Mouse (Mus musculus) forebrain, embryonic 15.5 days (tissue): ENCODE results near the gene Ate1. TPM values are rescaled to one million over a fixed set of nuclear protein-coding genes. Genes with fewer than 3 reads are reported as not detected.

ENCODE experiments used
- ATAC-seq: fragments of 200-750 bp; cut with Nextera tagmentation; replicated peaks from 2 replicates; pipeline ENCODE4 v1.8.0; 2017; ENCODE audit warnings: mild to moderate bottlenecking, moderate TSS enrichment, moderate library complexity
- H3K27ac ChIP-seq: fragments of 300-500 bp; sonication (generic); replicated peaks from 2 replicates; pipeline ENCODE4 v1.5.1; 2015; ENCODE audit warnings: mild to moderate bottlenecking, inconsistent platforms
- H3K27me3 ChIP-seq: fragments of 300-500 bp; sonication (generic); 2 replicates; pipeline ENCODE4 v1.6.1; 2015; ENCODE audit warnings: inconsistent platforms
- H3K36me3 ChIP-seq: fragments of 300-500 bp; sonication (generic); 2 replicates; pipeline ENCODE4 v1.6.1; 2015; ENCODE audit warnings: mild to moderate bottlenecking, inconsistent platforms
- H3K4me1 ChIP-seq: fragments of 300-500 bp; sonication (generic); 2 replicates; pipeline ENCODE4 v1.6.1; 2015; ENCODE audit warnings: inconsistent platforms
- H3K4me2 ChIP-seq: fragments of 300-500 bp; sonication (generic); replicated peaks from 2 replicates; pipeline ENCODE4 v1.6.1; 2015; ENCODE audit warnings: mild to moderate bottlenecking, inconsistent platforms
- H3K4me3 ChIP-seq: fragments of 300-500 bp; sonication (generic); 2 replicates; pipeline ENCODE4 v1.5.1; 2015; ENCODE audit warnings: mild to moderate bottlenecking, inconsistent platforms
- H3K9ac ChIP-seq: fragments of 300-500 bp; sonication (generic); replicated peaks from 2 replicates; pipeline ENCODE4 v1.6.1; 2015; ENCODE audit warnings: mild to moderate bottlenecking, inconsistent platforms
- H3K9me3 ChIP-seq: fragments of 300-500 bp; sonication (generic); 2 replicates; pipeline ENCODE4 v1.6.1; 2016; ENCODE audit warnings: inconsistent platforms
- WGBS: fragments of 180-500 bp; shearing (Covaris S2); methylation state at CpG from one replicate; pipeline ENCODE4 v1.1.7; 2015; ENCODE audit warnings: mixed read lengths; 5-methylcytosine and 5-hydroxymethylcytosine counted together
- polyA plus RNA-seq: library from polyadenylated mRNA; unstranded; fragments of >200 nt; fragmentation: Nextera tagmentation; extraction: Ambion mirVana; gene quantifications from 2 replicates; pipeline ENCODE4 v1.2.1, GENCODE M21; 2015

Gene Ate1
- polyA plus RNA-seq: 87.5 and 96.2 TPM in 2 replicates

DNA sequence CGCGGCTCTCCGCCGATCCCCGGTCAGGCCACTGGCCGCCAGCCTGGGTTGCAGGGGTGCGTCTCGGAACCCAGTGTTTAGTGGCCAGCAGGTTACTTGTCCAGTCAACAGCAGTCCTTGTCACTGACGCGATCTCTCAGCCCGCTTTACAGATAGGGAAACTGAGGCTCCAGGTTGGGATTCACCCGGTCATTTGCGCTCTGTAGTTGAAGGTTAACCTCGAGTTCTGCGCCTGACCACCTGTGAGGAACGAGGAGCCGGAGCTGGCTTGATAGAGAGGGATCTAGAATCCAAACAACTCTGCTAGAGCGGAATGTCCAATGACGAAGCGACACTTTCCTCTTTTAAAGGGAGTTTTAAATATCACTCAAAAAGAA lies at the start of gene Ate1:
Gene Ate1, minus strand, starts transcription at position 321 of the 377 bp plus-strand sequence.
- H3K4me2 ChIP-seq: peak within 1 kb of the TSS; percentile 69
- 18% methylated on average over 20 of the region's 20 CpGs for WGBS
- peak within 1 kb of the TSS; percentile 96 for H3K9ac ChIP-seq
- H3K27ac ChIP-seq: peak within 1 kb of the TSS; percentile 93
- H3K27me3 ChIP-seq: no peaks in the 10 kb centered on the region
- no peaks in the 10 kb centered on the region for H3K9me3 ChIP-seq
- ATAC-seq: no peak
- H3K4me1 ChIP-seq: peaks cover 24% of the 10 kb centered on the region
- peak within 1 kb of the TSS; percentile 84 for H3K4me3 ChIP-seq
- no peaks in the 10 kb centered on the region for H3K36me3 ChIP-seq

GRCm38 (mm10) chr7:130568783-130569436 lies 48.7 kb upstream of the Ate1 start:
- no peaks in the 10 kb centered on the region for H3K36me3 ChIP-seq
- H3K4me2 ChIP-seq: no peak overlapping the region
- H3K9me3 ChIP-seq: no peaks in the 10 kb centered on the region
- ATAC-seq: no peak
- H3K27ac ChIP-seq: no peak overlapping the region
- no peaks in the 10 kb centered on the region for H3K27me3 ChIP-seq
- whole genome bisulfite sequencing: 92% methylated on average over 9 of the region's 9 CpGs
- no peak overlapping the region for H3K4me3 ChIP-seq
- no peak overlapping the region for H3K9ac ChIP-seq
- peaks cover 14% of the 10 kb centered on the region; the same call in 1 of the 2 replicates for H3K4me1 ChIP-seq

- no peak for ATAC-seq
- Histone ChIP-seq H3K27me3 (no peaks in the 10 kb centered on the region), H3K9ac (no peak overlapping the region), H3K36me3 (no peaks in the 10 kb centered on the region), H3K4me3 (no peak overlapping the region), H3K27ac (peak overlapping the region; percentile 37), H3K9me3 (no peaks in the 10 kb centered on the region), H3K4me1 (0 out of 2 replicates have a peak, but pooled peaks cover 4% of the 10 kb centered on the region), H3K4me2 (no peak overlapping the region)
- WGBS: 50% methylated on average over 3 of the region's 3 CpGs
Observed at GRCm38 (mm10) chr7:130564596-130564995, 44.4 kb upstream of the Ate1 start.

GRCm38 (mm10) chr7:130563880-130564279 lies 43.7 kb upstream of the Ate1 start:
- no peak for ATAC-seq

GRCm38 (mm10) chr7:130563276-130563675 lies 43.1 kb upstream of the Ate1 start:
- 0 out of 2 replicates have a peak, but pooled peaks cover 4% of the 10 kb centered on the region for H3K4me1 ChIP-seq
- no peak overlapping the region for H3K4me2 ChIP-seq
- H3K9ac ChIP-seq: no peak overlapping the region
- H3K9me3 ChIP-seq: no peaks in the 10 kb centered on the region
- ATAC-seq: no peak
- H3K36me3 ChIP-seq: no peaks in the 10 kb centered on the region
- no peak overlapping the region for H3K4me3 ChIP-seq
- 96% methylated on average over 4 of the region's 4 CpGs for WGBS
- H3K27ac ChIP-seq: no peak overlapping the region
- H3K27me3 ChIP-seq: no peaks in the 10 kb centered on the region

More at GRCm38 (mm10) chr7:130563880-130564279, 43.7 kb upstream of the Ate1 start:
- Histone ChIP-seq H3K4me3 (no peak overlapping the region), H3K4me2 (no peak overlapping the region), H3K36me3 (no peaks in the 10 kb centered on the region), H3K9ac (no peak overlapping the region), H3K4me1 (0 out of 2 replicates have a peak, but pooled peaks cover 4% of the 10 kb centered on the region), H3K27me3 (no peaks in the 10 kb centered on the region), H3K9me3 (no peaks in the 10 kb centered on the region), H3K27ac (no peak overlapping the region)
- WGBS: 69% methylated on average over 4 of the region's 4 CpGs

GRCm38 (mm10) chr7:130560933-130561332 lies 40.8 kb upstream of the Ate1 start:
- H3K4me3 ChIP-seq: no peak overlapping the region
- no peak overlapping the region for H3K9ac ChIP-seq
- H3K4me1 ChIP-seq: 0 out of 2 replicates have a peak, but pooled peaks cover 4% of the 10 kb centered on the region
- 88% methylated on average over 1 of the region's 1 CpGs for WGBS
- no peaks in the 10 kb centered on the region for H3K27me3 ChIP-seq
- ATAC-seq: no peak
- H3K4me2 ChIP-seq: no peak overlapping the region
- no peaks in the 10 kb centered on the region for H3K9me3 ChIP-seq
- H3K27ac ChIP-seq: no peak overlapping the region
- no peaks in the 10 kb centered on the region for H3K36me3 ChIP-seq

GRCm38 (mm10) chr7:130558592-130558991 lies 38.4 kb upstream of the Ate1 start:
- H3K27ac ChIP-seq: no peak overlapping the region
- no peak overlapping the region for H3K4me3 ChIP-seq
- 84% methylated on average over 4 of the region's 4 CpGs for WGBS
- ATAC-seq: no peak
- no peaks in the 10 kb centered on the region for H3K27me3 ChIP-seq
- no peak overlapping the region for H3K9ac ChIP-seq
- no peaks in the 10 kb centered on the region for H3K36me3 ChIP-seq
- H3K4me2 ChIP-seq: no peak overlapping the region
- H3K4me1 ChIP-seq: 0 out of 2 replicates have a peak, but pooled peaks cover 9% of the 10 kb centered on the region
- no peaks in the 10 kb centered on the region for H3K9me3 ChIP-seq

DNA sequence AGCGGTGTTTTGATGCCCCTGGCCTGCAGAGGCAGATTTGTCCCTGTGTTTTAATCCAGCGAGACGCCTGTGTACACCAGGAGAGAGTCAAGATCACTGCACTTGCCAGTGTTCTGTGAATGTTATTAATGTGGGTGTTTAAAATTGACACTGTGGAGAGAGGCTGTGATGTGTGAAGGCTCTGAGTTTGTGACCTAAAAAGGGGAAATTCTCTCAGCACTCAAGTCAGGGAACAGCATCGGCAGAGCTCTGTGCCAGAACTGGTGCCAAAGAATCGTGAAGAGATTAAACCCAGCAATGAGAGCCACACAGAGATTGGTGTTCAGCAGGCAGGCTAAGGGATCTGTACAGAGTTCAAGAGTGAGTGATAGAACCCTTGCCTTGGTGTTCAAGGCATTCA lies 35.4 kb upstream of the Ate1 start:
- Histone ChIP-seq H3K4me2 (no peak overlapping the region), H3K27me3 (no peaks in the 10 kb centered on the region), H3K9me3 (no peaks in the 10 kb centered on the region), H3K4me1 (peaks cover 19% of the 10 kb centered on the region; the same call in 1 of the 2 replicates), H3K9ac (no peak overlapping the region), H3K27ac (no peak overlapping the region), H3K4me3 (no peak overlapping the region), H3K36me3 (no peaks in the 10 kb centered on the region)
- ATAC-seq: no peak
- WGBS: 31% methylated on average over 5 of the region's 5 CpGs

DNA sequence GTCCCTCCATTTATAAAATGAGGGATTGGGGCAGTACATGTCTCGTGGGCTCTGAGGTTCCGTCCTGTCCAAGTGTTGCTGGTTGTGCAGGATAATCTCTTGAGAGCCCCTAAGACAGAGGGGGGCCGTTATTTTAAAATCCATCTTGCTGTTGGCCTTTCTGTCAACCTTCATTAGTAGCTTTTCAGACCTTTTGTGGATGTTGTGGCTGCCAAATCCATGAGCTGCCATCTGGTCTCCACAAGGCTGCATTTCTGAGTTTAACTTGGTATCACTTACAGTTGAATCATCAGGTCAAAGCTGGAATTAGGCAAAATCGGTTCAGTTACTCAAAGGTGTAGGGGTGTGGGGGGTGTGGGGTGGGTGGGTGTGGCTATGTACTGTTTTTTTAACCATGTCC lies 33.2 kb upstream of the Ate1 start:
- peaks cover 19% of the 10 kb centered on the region; the same call in 1 of the 2 replicates for H3K4me1 ChIP-seq
- no peak for ATAC-seq
- 44% methylated on average over 4 of the region's 4 CpGs for WGBS
- no peak overlapping the region for H3K4me3 ChIP-seq
- no peak overlapping the region for H3K27ac ChIP-seq
- H3K4me2 ChIP-seq: no peak overlapping the region
- H3K9me3 ChIP-seq: no peaks in the 10 kb centered on the region
- no peak overlapping the region for H3K9ac ChIP-seq
- no peaks in the 10 kb centered on the region for H3K27me3 ChIP-seq
- no peaks in the 10 kb centered on the region for H3K36me3 ChIP-seq

DNA sequence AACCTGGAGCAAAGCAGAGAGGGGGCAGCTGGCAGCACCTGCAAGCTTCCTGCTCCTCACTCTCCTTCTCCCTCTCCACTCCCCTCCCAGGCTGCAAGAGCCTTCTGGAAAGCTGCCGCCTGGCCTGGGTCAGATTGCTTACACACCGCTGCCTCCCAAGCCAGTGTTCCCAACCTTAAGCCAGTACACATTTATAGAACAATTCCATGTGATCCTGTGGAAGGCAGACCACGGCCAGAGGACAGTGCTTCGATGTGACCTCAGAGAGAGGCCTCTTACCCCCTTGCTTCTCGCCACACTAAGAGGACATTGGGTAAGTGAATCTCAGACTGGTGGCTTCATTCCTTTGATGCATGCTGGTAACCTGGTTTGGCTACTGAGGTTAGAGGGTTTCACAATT lies 32.6 kb upstream of the Ate1 start:
- 50% methylated on average over 5 of the region's 5 CpGs for WGBS
- no peak overlapping the region for H3K4me2 ChIP-seq
- H3K9ac ChIP-seq: no peak overlapping the region
- H3K9me3 ChIP-seq: no peaks in the 10 kb centered on the region
- no peak for ATAC-seq
- peaks cover 19% of the 10 kb centered on the region; the same call in 1 of the 2 replicates for H3K4me1 ChIP-seq
- no peak overlapping the region for H3K27ac ChIP-seq
- H3K4me3 ChIP-seq: no peak overlapping the region
- H3K27me3 ChIP-seq: no peaks in the 10 kb centered on the region
- no peaks in the 10 kb centered on the region for H3K36me3 ChIP-seq

DNA sequence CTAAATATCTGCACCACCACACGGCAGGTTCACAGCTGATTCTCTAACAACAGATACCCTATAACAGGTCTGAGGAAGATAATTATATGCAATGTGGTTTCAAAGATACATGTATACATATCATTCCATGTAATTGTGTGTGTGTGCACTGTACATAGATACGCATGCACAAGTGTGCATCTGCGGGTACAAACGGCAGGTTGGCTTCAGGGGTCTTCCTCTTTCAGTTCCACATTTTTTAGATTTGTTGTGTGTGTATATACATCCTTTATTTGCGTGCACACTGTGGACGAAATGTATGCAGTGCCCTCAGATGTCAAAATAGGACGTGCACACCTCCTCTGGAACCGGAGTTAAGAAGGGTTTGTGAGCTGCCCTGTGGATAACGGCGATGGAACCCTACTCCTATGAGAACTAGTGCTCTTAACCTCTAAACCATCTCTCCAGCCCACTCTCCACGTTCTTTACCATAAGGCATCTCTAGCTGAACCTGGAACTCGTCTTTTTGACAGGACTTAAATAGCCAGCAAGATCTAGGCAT lies 27.5 kb upstream of the Ate1 start:
- Histone ChIP-seq H3K4me2 (no peak overlapping the region), H3K36me3 (peaks cover 4% of the 10 kb centered on the region; the same call in 1 of the 2 replicates), H3K9me3 (no peaks in the 10 kb centered on the region), H3K9ac (no peak overlapping the region), H3K4me1 (peaks cover 21% of the 10 kb centered on the region), H3K4me3 (peak overlapping the region; percentile 100), H3K27ac (no peak overlapping the region), H3K27me3 (no peaks in the 10 kb centered on the region)
- ATAC-seq: no peak
- WGBS: 87% methylated on average over 12 of the region's 12 CpGs

- Histone ChIP-seq H3K4me3 (peak overlapping the region; percentile 100), H3K9me3 (no peaks in the 10 kb centered on the region), H3K4me1 (peaks cover 16% of the 10 kb centered on the region), H3K9ac (peak overlapping the region; percentile 97), H3K4me2 (peak overlapping the region; percentile 83), H3K36me3 (peaks cover 11% of the 10 kb centered on the region), H3K27ac (peak overlapping the region; percentile 99), H3K27me3 (no peaks in the 10 kb centered on the region)
- ATAC-seq: peak; percentile 95
- under 1% methylated on average over 84 of the region's 84 CpGs for WGBS
Observed at GRCm38 (mm10) chr7:130546791-130547484, 26.8 kb upstream of the Ate1 start.
